10 mouse cellular contexts compared by ENCODE assay signal in the genomic region with DNA sequence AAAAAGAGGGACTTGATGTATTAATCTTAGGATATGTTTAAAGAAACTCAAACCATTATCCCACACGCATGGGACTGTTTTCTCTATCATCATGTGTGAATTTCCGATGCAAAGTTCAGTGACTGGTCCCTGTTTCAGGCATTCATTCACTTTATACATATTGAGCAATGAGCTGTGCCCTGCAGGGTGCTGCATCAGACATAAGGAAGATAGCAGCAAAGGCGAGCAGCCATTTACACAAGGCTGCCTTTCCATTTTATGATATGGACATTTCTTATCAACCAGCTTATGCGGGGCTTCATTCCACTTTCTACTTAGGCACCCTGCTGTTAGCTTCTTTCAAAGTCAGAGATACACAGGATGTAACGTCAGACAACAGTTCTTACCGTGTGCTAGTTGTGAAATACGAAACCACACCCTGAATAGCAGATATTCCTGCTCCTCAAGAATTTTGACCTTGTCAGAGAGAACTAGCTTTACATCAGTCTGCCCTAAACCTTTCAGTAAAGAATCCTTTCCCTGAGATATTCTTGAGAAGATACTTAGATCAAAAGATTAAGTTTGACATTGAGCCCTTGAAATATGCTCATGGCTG.
"Had no signal": no experiment of that assay in that cellular context is flagged by ENCODE, and none has a peak within 500 bp of the region (broad histone marks: within the 10 kb centered on the region; RNA-seq: fewer than 3 reads in every experiment).

No protein-coding gene starts in this region.

- H3K9me3 ChIP-seq: midbrain, embryonic 10.5 days; neural tube, embryonic 13.5 days had no signal

- H3K27me3 ChIP-seq: neural tube, embryonic 13.5 days had no signal

- H3K9ac ChIP-seq: liver, embryonic 14.5 days; neural tube, embryonic 13.5 days had no signal

- ATAC-seq: midbrain, embryonic 16.5 days had no signal

- H3K4me1 ChIP-seq: midbrain, embryonic 10.5 days; neural tube, embryonic 13.5 days had no signal

- H3K4me2 ChIP-seq: neural tube, embryonic 13.5 days had no signal

- H3K36me3 ChIP-seq: midbrain, embryonic 10.5 days; neural tube, embryonic 13.5 days had no signal

- H3K4me3 ChIP-seq: midbrain, embryonic 10.5 days; neural tube, embryonic 13.5 days had no signal

- DNase-seq: kidney, adult 8-10 months; kidney, postnatal 36 days; lung, adult 18-20 months; right cerebral cortex, postnatal 25 days; thymus, postnatal 36 days had no signal

- H3K27ac ChIP-seq: kidney, postnatal 0 days; liver, embryonic 14.5 days; midbrain, embryonic 10.5 days; neural tube, embryonic 13.5 days had no signal
